Mouse (Mus musculus) lung, adult 2 months (tissue): Measurements from ENCODE around the gene Pogk.

Experiments used
- CTCF ChIP-seq: fragments of 200-500 bp; IDR thresholded peaks from 2 replicates; pipeline ENCODE4 v1.5.1; 2011; ENCODE audit warnings: mild to moderate bottlenecking, low read length, control low read depth; ENCODE audit not compliant: insufficient read depth
- POLR2A ChIP-seq: fragments of 200-500 bp; IDR thresholded peaks from 2 replicates; pipeline ENCODE4 v1.6.1; 2011; ENCODE audit warnings: low read depth, mild to moderate bottlenecking, control low read depth, low read length, borderline replicate concordance; ENCODE audit errors: extremely low read depth

DNA sequence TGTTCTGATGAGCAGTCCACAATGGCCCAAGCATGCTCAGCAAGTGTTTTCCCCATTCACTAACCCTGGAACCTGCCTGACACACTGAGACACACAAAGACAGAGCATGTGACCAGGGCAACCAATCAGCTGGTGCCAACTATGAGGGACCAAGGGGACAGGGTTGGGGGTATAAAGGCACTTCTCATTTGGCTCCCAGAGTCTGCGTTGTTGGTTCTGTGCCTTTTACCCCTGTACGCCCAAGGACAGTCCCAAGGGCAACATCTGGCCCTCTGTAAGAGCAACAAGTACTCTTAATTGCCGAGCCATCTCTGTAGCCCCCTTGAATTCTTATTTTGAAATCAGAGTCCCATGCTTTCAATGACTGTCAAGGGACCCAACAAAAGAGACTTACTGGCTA is 2.6 kb upstream of the Pogk start:
- TF ChIP-seq CTCF (no peak), POLR2A (no peak)
